Mouse (Mus musculus): ENCODE data around the gene Rasgef1b.

The Rasgef1b gene

GRCm38 (mm10) chr5:99495354-99496156 is 233.3 kb downstream of the Rasgef1b start:
- DNase-seq (ENCODE audit: inconsistent ontology term), result no peak

GRCm38 (mm10) chr5:99493861-99494260 is 235.0 kb downstream of the Rasgef1b start:
- no peak for DNase-seq (ENCODE audit: inconsistent ontology term)

GRCm38 (mm10) chr5:99493017-99493416 is 235.8 kb downstream of the Rasgef1b start:
- DNase-seq (ENCODE audit: inconsistent ontology term), result no peak

DNA sequence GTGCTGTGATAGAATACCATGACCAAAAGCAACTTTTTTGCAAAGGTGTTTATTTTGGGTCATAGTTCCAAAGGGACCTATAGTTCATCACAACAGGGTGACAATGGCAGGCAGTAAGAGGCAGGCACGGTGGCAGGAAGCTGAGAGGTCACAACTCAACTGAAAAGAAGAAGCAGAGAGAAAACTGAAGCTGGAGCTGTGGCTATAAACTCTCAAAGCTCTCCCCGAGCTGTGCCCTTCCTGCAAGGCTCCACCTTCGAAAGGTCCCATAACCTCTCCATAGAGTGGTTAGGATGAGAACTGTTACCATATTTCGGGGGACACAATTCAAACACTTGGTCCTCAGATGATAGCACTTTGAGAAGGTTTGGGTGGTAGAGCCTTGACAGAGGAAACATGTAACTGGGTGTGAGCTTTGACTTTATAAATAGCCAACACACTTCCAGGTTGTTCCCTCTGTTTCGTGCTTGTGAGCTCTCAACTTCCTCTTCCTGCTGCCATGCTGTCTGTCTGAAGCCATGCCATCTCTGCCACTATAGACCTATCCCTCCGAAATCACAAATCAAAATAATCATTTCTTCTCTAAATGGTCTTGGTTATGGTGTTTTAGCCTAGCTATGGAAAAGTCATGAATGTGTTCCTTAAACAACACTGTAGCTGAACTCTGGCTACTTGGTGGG is 240.2 kb downstream of the Rasgef1b start:
- no peak for DNase-seq (ENCODE audit: inconsistent ontology term)

DNA sequence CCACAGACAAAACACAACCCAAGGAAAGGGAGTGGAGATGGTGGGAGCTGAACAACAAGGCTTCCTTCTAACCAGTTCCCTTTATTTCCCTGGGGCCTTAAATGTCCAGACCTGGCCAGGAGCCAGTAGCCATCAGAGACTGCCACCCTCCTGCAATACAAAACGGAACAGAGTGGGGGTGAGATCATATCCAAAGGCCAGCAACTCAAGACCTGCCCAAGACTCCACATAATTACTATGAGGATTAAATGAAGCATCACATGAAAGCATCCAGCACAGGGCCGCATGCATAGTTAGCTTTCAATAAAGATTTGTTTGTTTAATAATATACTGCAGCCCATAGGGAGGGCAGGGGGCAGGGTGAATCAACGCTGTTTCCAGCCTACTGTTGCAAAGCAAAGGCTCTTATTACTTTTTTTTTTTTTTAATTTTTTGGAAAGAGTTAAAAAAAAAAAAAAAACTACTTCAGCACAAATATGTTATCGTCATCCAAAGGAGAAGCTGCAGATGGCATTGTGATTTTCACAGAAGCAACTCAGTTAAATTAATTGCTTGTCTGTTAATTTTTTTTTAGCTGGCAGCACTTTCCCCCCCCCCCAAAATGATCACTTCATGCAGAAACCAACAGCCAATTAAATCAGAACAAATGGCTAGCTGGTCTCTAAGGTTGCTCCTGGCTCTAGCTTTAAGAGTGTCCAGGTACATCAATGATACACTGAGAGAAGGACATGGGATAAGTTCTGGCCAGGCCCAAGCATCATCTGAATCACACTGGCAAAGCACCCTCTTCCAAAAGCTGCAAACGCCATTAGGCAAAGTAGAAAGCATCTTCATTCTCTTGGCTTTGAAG is 241.6 kb downstream of the Rasgef1b start:
- peak; percentile 10 for DNase-seq (ENCODE audit: inconsistent ontology term)

GRCm38 (mm10) chr5:99483162-99483561 is 245.7 kb downstream of the Rasgef1b start:
- no peak for DNase-seq (ENCODE audit: inconsistent ontology term)

- DNase-seq (ENCODE audit: inconsistent ontology term), result no peak
Measured at GRCm38 (mm10) chr5:99482524-99482923, 246.3 kb downstream of the Rasgef1b start.

GRCm38 (mm10) chr5:99482016-99482415 is 246.8 kb downstream of the Rasgef1b start:
- DNase-seq (ENCODE audit: inconsistent ontology term), result peak; percentile 57

DNA sequence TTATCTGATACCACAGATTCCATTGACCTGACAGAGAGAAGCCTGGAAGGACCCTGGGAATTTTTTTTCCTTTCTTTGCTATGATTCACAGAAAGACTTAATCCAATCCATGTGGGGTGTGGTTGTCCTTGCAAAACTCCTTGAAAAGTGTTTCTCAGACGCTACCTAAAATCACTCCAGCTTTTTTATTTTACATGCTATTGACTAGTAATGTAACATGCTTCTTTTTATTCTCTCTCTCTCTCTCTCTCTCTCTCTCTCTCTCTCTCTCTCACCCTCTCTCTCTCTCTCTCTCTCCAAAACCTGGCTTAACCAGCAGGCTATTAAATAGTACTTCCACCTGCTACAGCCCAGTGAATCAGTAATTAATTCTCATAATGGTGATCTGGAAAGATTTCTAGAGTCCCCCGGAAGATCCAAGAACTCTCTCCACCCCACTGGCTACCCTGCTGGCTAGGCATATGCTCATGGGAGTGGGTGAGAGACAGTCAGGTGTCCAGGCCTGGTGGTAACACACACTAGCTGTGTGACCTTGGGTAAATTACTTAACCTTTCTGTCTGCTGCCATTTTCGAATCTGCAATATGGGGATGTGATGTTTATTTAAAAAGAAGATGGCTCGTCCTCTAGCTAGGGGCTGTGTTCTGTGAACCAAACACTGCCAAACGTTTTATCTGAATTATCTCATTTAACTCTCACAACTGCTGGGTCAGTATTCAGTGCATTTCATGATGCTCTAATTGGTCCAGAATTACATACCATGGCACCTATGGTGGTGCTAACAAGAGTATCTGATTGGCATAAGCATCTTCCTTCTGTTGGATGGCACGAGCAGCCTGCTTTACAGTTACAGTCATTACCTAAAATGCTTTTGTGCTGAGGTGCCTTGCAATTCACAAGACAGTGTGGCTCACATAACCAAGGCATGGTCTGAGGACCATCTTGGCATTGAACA is 248.5 kb downstream of the Rasgef1b start:
- DNase-seq (ENCODE audit: inconsistent ontology term), result no peak

GRCm38 (mm10) chr5:99479263-99480077 is 249.4 kb downstream of the Rasgef1b start:
- peak; percentile 72 for DNase-seq (ENCODE audit: inconsistent ontology term)

- DNase-seq (ENCODE audit: inconsistent ontology term), result peak; percentile 41
Measured at GRCm38 (mm10) chr5:99478716-99479115, 250.1 kb downstream of the Rasgef1b start.

GRCm38 (mm10) chr5:99477420-99477815 is 251.4 kb downstream of the Rasgef1b start:
- no peak for DNase-seq (ENCODE audit: inconsistent ontology term)

DNA sequence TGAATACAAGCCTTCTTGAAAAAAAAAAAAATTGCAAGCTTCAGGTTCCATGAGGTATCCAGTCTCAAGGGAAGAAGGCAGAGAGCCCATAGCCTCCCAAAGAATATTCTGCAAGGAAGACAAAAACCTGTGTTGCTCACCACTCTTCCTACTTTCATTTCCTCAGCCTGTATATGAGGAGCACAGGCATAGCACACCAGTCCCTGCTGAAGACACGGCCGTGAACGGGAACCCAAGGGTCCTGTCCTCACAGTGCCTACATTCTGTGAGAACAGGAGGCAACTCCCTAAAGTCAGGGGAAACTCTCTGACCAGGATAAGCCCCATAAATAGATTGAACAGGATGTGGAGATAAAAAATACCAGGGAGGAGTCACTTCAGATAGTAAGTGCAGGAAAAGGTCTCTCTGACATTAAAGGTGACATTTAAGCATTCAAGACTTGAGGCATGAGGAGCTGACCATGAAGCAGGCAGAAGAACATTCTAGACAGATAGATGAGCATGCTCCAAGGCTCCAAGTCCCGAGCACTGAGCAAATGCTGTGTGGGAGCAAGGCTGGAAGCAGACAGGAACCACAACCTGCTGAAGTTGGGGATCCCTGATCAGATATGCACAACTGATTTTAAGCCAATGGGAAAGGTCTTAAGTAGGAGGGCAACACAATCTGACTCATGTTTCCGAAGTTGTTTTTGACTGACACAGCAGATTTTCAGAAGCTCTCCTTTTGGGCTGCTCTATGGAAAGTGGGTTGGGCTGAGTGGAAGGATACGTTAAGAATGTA is 252.0 kb downstream of the Rasgef1b start:
- no peak for DNase-seq (ENCODE audit: inconsistent ontology term)

GRCm38 (mm10) chr5:99472607-99473335 is 256.1 kb downstream of the Rasgef1b start:
- DNase-seq (ENCODE audit: inconsistent ontology term), result no peak

DNA sequence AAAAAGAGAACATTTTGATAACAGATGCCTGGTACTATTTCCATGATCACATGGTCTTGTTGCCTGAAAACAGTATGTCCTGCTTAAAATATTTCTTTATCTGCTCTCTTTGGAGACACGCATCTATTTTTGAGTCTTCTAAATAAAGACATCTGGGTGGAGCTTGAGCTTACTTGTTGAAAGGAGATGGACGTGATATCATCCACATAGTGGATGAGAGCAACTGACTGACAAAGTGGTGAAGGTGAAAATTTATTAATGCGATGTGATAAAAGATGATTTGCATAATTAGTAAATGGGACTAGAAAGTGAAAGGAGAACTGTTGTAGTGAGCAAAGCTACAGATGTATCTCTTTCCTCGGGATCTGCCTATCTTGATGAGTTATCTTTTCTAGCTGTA is 257.1 kb downstream of the Rasgef1b start:
- DNase-seq (ENCODE audit: inconsistent ontology term), result no peak

GRCm38 (mm10) chr5:99470613-99471012 is 258.3 kb downstream of the Rasgef1b start:
- DNase-seq (ENCODE audit: inconsistent ontology term), result no peak

DNA sequence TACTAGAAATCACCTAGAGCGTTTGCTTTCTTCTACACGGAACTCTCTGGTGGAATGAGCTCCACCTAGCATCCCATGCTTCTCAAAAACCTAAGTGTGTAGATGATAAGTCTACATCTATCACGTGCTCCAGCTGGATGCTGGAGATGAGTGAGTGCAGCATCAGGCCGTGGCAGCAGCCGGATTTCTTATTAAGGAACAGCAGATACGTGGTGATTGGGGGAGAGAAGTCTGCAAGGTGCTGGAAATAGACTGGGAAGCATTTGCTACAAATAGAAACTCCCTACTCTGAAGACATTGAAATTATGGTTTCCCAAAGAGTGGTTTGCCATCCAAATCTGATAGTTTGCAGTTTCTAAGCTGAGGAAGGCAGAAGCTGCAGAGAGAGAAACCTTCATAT is 269.9 kb downstream of the Rasgef1b start:
- DNase-seq (ENCODE audit: inconsistent ontology term), result no peak

- DNase-seq (ENCODE audit: inconsistent ontology term), result no peak
Measured at GRCm38 (mm10) chr5:99457291-99457690, 271.6 kb downstream of the Rasgef1b start.

GRCm38 (mm10) chr5:99451939-99452338 is 276.9 kb downstream of the Rasgef1b start:
- no peak for DNase-seq (ENCODE audit: inconsistent ontology term)
